In the genomic region with DNA sequence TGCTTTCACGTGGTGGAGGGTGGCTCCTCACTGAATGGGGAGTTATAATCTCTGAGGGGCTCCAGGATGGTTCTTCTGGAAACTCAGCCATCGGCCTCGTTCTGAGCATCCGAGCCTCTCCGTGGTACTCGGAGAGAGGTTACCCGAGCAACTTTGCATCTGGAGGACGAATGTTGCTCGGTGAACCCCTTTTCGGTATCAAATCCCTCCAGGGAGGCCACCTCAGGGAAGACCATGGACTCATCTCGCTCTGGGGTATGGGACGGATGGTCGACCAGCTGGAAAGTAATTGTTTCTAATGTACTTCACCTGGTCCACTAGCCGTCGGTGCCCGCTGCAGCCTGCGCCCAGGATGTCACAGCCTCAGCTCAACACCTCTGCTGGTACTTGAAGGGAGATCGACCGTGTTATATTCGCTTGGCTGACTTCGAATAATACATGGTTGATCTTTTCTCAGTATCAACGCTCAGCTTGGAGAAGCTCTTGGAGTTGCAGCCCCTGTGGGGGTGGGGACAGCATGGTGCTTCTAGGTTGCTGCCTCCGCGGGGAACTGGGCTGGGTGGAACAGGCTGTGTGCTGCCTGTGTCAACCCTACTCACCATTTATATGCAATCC, we compare ENCODE assay signal across 23 mouse cellular contexts.
DNase-seq lines count a peak whose midpoint lies in the region; ATAC-seq and TF ChIP-seq lines count a peak whose summit lies in the region.
"Had no signal": no experiment of that assay in that cellular context is flagged by ENCODE, and none has a peak within 500 bp of the region (broad histone marks: within the 10 kb centered on the region; RNA-seq: fewer than 3 reads in every experiment).

No protein-coding gene starts in this region.

- DNase-seq in gastrocnemius, postnatal 10 days, result peak; percentile 3
- no peak for DNase-seq in gastrocnemius, adult 18-20 months (ENCODE audit: low spot score)
- no peak for DNase-seq in hindbrain, embryonic 14.5 days (ENCODE audit: low spot score)
- peak; percentile 31 for DNase-seq in liver, embryonic 11.5 days (ENCODE audit: low spot score)
- DNase-seq in liver, postnatal 0 days, result no peak
- no peak for DNase-seq in thymus, postnatal 0 days (ENCODE audit: low spot score)
- DNase-seq: adrenal gland, adult 8-10 months; adrenal gland, postnatal 25 days; cerebellum, adult 11-12 months; cerebellum, adult 8-10 months; cerebellum, postnatal 10 days; cerebellum, postnatal 36 days; gastrocnemius, adult 2 months; gastrocnemius, postnatal 25 days; heart, adult 2 months; heart, postnatal 4 days had no signal

- no peaks in the 10 kb centered on the region for H3K27me3 ChIP-seq in hindbrain, embryonic 13.5 days
- H3K27me3 ChIP-seq in hindbrain, embryonic 14.5 days (ENCODE audit: control insufficient read depth, insufficient read depth, low read length), result no peaks in the 10 kb centered on the region
- no peaks in the 10 kb centered on the region for H3K27me3 ChIP-seq in liver, embryonic 11.5 days (replicated peaks; ENCODE audit: control insufficient read depth, insufficient read depth, low read length)
- no peaks in the 10 kb centered on the region for H3K27me3 ChIP-seq in liver, postnatal 0 days (ENCODE audit: insufficient read depth, low read length)
- H3K27me3 ChIP-seq: forebrain, embryonic 13.5 days had no signal

- WGBS in hindbrain, embryonic 13.5 days, result 80% methylated on average over 24 of the region's 24 CpGs
- 78% methylated on average over 24 of the region's 24 CpGs for WGBS in hindbrain, embryonic 14.5 days
- 92% methylated on average over 24 of the region's 24 CpGs for WGBS in liver, embryonic 11.5 days
- WGBS in liver, postnatal 0 days (ENCODE audit: insufficient replicate concordance), result 86% methylated on average over 24 of the region's 24 CpGs

- no peak overlapping the region for H3K4me2 ChIP-seq in hindbrain, embryonic 13.5 days
- H3K4me2 ChIP-seq in hindbrain, embryonic 14.5 days (replicated peaks), result no peak overlapping the region
- no peak overlapping the region for H3K4me2 ChIP-seq in liver, embryonic 11.5 days
- H3K4me2 ChIP-seq in liver, postnatal 0 days (ENCODE audit: low read depth, low read length), result no peak overlapping the region
- H3K4me2 ChIP-seq: forebrain, embryonic 13.5 days; heart, embryonic 11.5 days had no signal

- H3K4me3 ChIP-seq in hindbrain, embryonic 13.5 days, result no peak overlapping the region
- H3K4me3 ChIP-seq in hindbrain, embryonic 14.5 days (replicated peaks; ENCODE audit: low read length), result no peak overlapping the region
- H3K4me3 ChIP-seq in liver, embryonic 11.5 days (ENCODE audit: low read depth, low read length), result no peak overlapping the region
- no peak overlapping the region for H3K4me3 ChIP-seq in liver, postnatal 0 days (ENCODE audit: low read depth, low read length)
- H3K4me3 ChIP-seq: forebrain, embryonic 10.5 days; forebrain, embryonic 13.5 days; gastrocnemius, adult 2 months; heart, adult 2 months had no signal

- peaks cover 38% of the 10 kb centered on the region for H3K4me1 ChIP-seq in hindbrain, embryonic 13.5 days (replicated peaks)
- H3K4me1 ChIP-seq in hindbrain, embryonic 14.5 days (replicated peaks; ENCODE audit: control insufficient read depth, insufficient read depth, low read length), result peaks cover 27% of the 10 kb centered on the region
- no peaks in the 10 kb centered on the region; the same call in none of the 2 replicates for H3K4me1 ChIP-seq in liver, embryonic 11.5 days (replicated peaks; ENCODE audit: control insufficient read depth, insufficient read depth, low read length)
- H3K4me1 ChIP-seq in liver, postnatal 0 days (ENCODE audit: insufficient read depth), result no peaks in the 10 kb centered on the region

- peak overlapping the region; percentile 62; the same call in 1 of the 2 replicates for H3K27ac ChIP-seq in hindbrain, embryonic 13.5 days
- no peak overlapping the region for H3K27ac ChIP-seq in hindbrain, embryonic 14.5 days
- H3K27ac ChIP-seq in liver, embryonic 11.5 days (ENCODE audit: low read depth, low read length), result no peak overlapping the region
- H3K27ac ChIP-seq in liver, postnatal 0 days (ENCODE audit: low read depth), result no peak overlapping the region
- H3K27ac ChIP-seq: forebrain, embryonic 10.5 days; forebrain, embryonic 13.5 days; gastrocnemius, adult 2 months; heart, adult 2 months had no signal

- no peak for TF ChIP-seq EP300 in liver, postnatal 0 days (IDR thresholded peaks at IDR 0.05; ENCODE audit: low read depth)

- H3K36me3 ChIP-seq in hindbrain, embryonic 13.5 days, result peaks cover 59% of the 10 kb centered on the region
- peaks cover 70% of the 10 kb centered on the region for H3K36me3 ChIP-seq in hindbrain, embryonic 14.5 days (replicated peaks; ENCODE audit: control insufficient read depth, insufficient read depth)
- H3K36me3 ChIP-seq in liver, embryonic 11.5 days (ENCODE audit: control insufficient read depth, insufficient read depth, low read length), result 0 out of 2 replicates have a peak, but pooled peaks cover 2% of the 10 kb centered on the region
- peaks cover 5% of the 10 kb centered on the region; the same call in 1 of the 2 replicates for H3K36me3 ChIP-seq in liver, postnatal 0 days (replicated peaks; ENCODE audit: insufficient read depth, low read length)

- no peaks in the 10 kb centered on the region for H3K9me3 ChIP-seq in hindbrain, embryonic 13.5 days
- no peaks in the 10 kb centered on the region for H3K9me3 ChIP-seq in hindbrain, embryonic 14.5 days (ENCODE audit: control insufficient read depth, low read length)
- H3K9me3 ChIP-seq in liver, embryonic 11.5 days (ENCODE audit: control insufficient read depth, low read length), result no peaks in the 10 kb centered on the region
- no peaks in the 10 kb centered on the region for H3K9me3 ChIP-seq in liver, postnatal 0 days (ENCODE audit: low read length)
- H3K9me3 ChIP-seq: forebrain, embryonic 10.5 days; forebrain, embryonic 13.5 days had no signal

- no peak for TF ChIP-seq CTCF in liver, postnatal 0 days (IDR thresholded peaks at IDR 0.05; ENCODE audit: low read depth)

- H3K9ac ChIP-seq in hindbrain, embryonic 13.5 days, result no peak overlapping the region
- no peak overlapping the region for H3K9ac ChIP-seq in hindbrain, embryonic 14.5 days
- H3K9ac ChIP-seq in liver, embryonic 11.5 days (ENCODE audit: low read depth, low read length), result no peak overlapping the region
- no peak overlapping the region for H3K9ac ChIP-seq in liver, postnatal 0 days (replicated peaks)
- H3K9ac ChIP-seq: forebrain, embryonic 13.5 days had no signal

- no peak for ATAC-seq in hindbrain, embryonic 13.5 days (ENCODE audit: low FRiP score)
- no peak for ATAC-seq in hindbrain, embryonic 14.5 days (ENCODE audit: low FRiP score)
- no peak for ATAC-seq in liver, embryonic 11.5 days (replicated peaks; ENCODE audit: low FRiP score)
- no peak for ATAC-seq in liver, postnatal 0 days
- ATAC-seq: activated CD4-positive, CD25-positive, alpha-beta regulatory T cell, adult 4 months; forebrain, embryonic 13.5 days; forebrain, embryonic 16.5 days; hindbrain, embryonic 16.5 days had no signal

Comparison
In these comparisons a context has a peak if more than half of its experiments do, and no peak if none do; other contexts are left out.
1. DNase-seq: peak in gastrocnemius, postnatal 10 days (single experiment) and liver, embryonic 11.5 days (single experiment); none in gastrocnemius, adult 18-20 months (single experiment), hindbrain, embryonic 14.5 days (single experiment), liver, postnatal 0 days (single experiment) and thymus, postnatal 0 days (single experiment).